Mouse (Mus musculus): ENCODE results near the gene Mfsd13b. TPM values are rescaled to one million over a fixed set of nuclear protein-coding genes. Genes with fewer than 3 reads are reported as not detected.

Mfsd13b gene
- total and polyA plus RNA-seq, 2 experiments from 2014 or later: 0.33 TPM; not detected in 1

GRCm38 (mm10) chr7:120974001-120974400 is 8.3 kb upstream of the Mfsd13b start:
- no peaks in the 10 kb centered on the region for H3K9me3 ChIP-seq (replicated peaks; ENCODE audit: control insufficient read depth, low read length)
- no peak overlapping the region; the same call in 1 of the 2 replicates for H3K27ac ChIP-seq (ENCODE audit: low read depth)
- H3K27me3 ChIP-seq (ENCODE audit: control insufficient read depth, insufficient read depth, low read length): no peaks in the 10 kb centered on the region
- no peak for TF ChIP-seq CTCF (IDR thresholded peaks at IDR 0.05; ENCODE audit: low read depth)
- TF ChIP-seq EP300 (IDR thresholded peaks at IDR 0.05; ENCODE audit: low read depth): no peak
- H3K36me3 ChIP-seq (replicated peaks; ENCODE audit: control insufficient read depth, insufficient read depth, low read length): 0 out of 2 replicates have a peak, but pooled peaks cover 1% of the 10 kb centered on the region
- H3K4me3 ChIP-seq (ENCODE audit: low read depth, low read length): no peak overlapping the region
- DNase-seq (ENCODE audit: low spot score) (no peak), ATAC-seq (ENCODE audit: insufficient read depth, low read depth) (no peak)
- 57% methylated on average over 3 of the region's 3 CpGs for WGBS
- peaks cover 3% of the 10 kb centered on the region; the same call in 1 of the 2 replicates for H3K4me1 ChIP-seq (ENCODE audit: control insufficient read depth, insufficient read depth)
- H3K9ac ChIP-seq (replicated peaks; ENCODE audit: low read depth, low read length): no peak overlapping the region
- H3K4me2 ChIP-seq (ENCODE audit: low read depth, low read length): peak overlapping the region; percentile 6; the same call in 1 of the 2 replicates

- Histone ChIP-seq H3K9me3 (replicated peaks; ENCODE audit: control insufficient read depth, low read length) (no peaks in the 10 kb centered on the region), H3K27ac (ENCODE audit: low read depth) (peak overlapping the region; percentile 80), H3K36me3 (replicated peaks; ENCODE audit: control insufficient read depth, insufficient read depth, low read length) (no peaks in the 10 kb centered on the region), H3K4me1 (ENCODE audit: control insufficient read depth, insufficient read depth) (peaks cover 3% of the 10 kb centered on the region; the same call in 1 of the 2 replicates), H3K4me2 (ENCODE audit: low read depth, low read length) (no peak overlapping the region), H3K27me3 (ENCODE audit: control insufficient read depth, insufficient read depth, low read length) (no peaks in the 10 kb centered on the region), H3K4me3 (ENCODE audit: low read depth, low read length) (no peak overlapping the region), H3K9ac (replicated peaks; ENCODE audit: low read depth, low read length) (no peak overlapping the region)
- DNase-seq (ENCODE audit: low spot score): peak; percentile 56
- peak; percentile 58 for ATAC-seq (ENCODE audit: insufficient read depth, low read depth)
- no peak for TF ChIP-seq EP300 (IDR thresholded peaks at IDR 0.05; ENCODE audit: low read depth)
- TF ChIP-seq CTCF (IDR thresholded peaks at IDR 0.05; ENCODE audit: low read depth): no peak
- WGBS: 37% methylated on average over 7 of the region's 7 CpGs
Measured at GRCm38 (mm10) chr7:120977063-120977462, 5.2 kb upstream of the Mfsd13b start.

GRCm38 (mm10) chr7:120980041-120980440 is 2.3 kb upstream of the Mfsd13b start:
- no peak for ATAC-seq (ENCODE audit: insufficient read depth, low read depth)
- no peak overlapping the region; the same call in 1 of the 2 replicates for H3K4me2 ChIP-seq (ENCODE audit: low read depth, low read length)
- WGBS: 62% methylated on average over 4 of the region's 4 CpGs
- no peak overlapping the region for H3K4me3 ChIP-seq (ENCODE audit: low read depth, low read length)
- H3K9me3 ChIP-seq (replicated peaks; ENCODE audit: control insufficient read depth, low read length): no peaks in the 10 kb centered on the region
- H3K9ac ChIP-seq (replicated peaks; ENCODE audit: low read depth, low read length): no peak overlapping the region
- TF ChIP-seq CTCF (IDR thresholded peaks at IDR 0.05; ENCODE audit: low read depth) (no peak), EP300 (IDR thresholded peaks at IDR 0.05; ENCODE audit: low read depth) (no peak)
- H3K27me3 ChIP-seq (ENCODE audit: control insufficient read depth, insufficient read depth, low read length): no peaks in the 10 kb centered on the region
- no peaks in the 10 kb centered on the region for H3K4me1 ChIP-seq (ENCODE audit: control insufficient read depth, insufficient read depth)
- no peaks in the 10 kb centered on the region for H3K36me3 ChIP-seq (replicated peaks; ENCODE audit: control insufficient read depth, insufficient read depth, low read length)
- H3K27ac ChIP-seq (ENCODE audit: low read depth): no peak overlapping the region
- DNase-seq (ENCODE audit: low spot score): no peak

- H3K27me3 ChIP-seq (ENCODE audit: control insufficient read depth, insufficient read depth, low read length): no peaks in the 10 kb centered on the region
- H3K27ac ChIP-seq (ENCODE audit: low read depth): peak overlapping the region; percentile 67; the same call in 1 of the 2 replicates
- ATAC-seq (ENCODE audit: insufficient read depth, low read depth) (peak; percentile 18), DNase-seq (ENCODE audit: low spot score) (peak; percentile 18)
- peak overlapping the region; percentile 90 for H3K4me2 ChIP-seq (ENCODE audit: low read depth, low read length)
- TF ChIP-seq CTCF (IDR thresholded peaks at IDR 0.05; ENCODE audit: low read depth): no peak
- TF ChIP-seq EP300 (IDR thresholded peaks at IDR 0.05; ENCODE audit: low read depth): no peak
- no peaks in the 10 kb centered on the region for H3K36me3 ChIP-seq (replicated peaks; ENCODE audit: control insufficient read depth, insufficient read depth, low read length)
- H3K9me3 ChIP-seq (replicated peaks; ENCODE audit: control insufficient read depth, low read length): no peaks in the 10 kb centered on the region
- H3K9ac ChIP-seq (replicated peaks; ENCODE audit: low read depth, low read length): peak overlapping the region; percentile 73
- H3K4me3 ChIP-seq (ENCODE audit: low read depth, low read length): peak overlapping the region; percentile 97
- WGBS: 5% methylated on average over 38 of the region's 39 CpGs
- H3K4me1 ChIP-seq (ENCODE audit: control insufficient read depth, insufficient read depth): no peaks in the 10 kb centered on the region
Measured at GRCm38 (mm10) chr7:120980931-120981924, 1.1 kb upstream of the Mfsd13b start.

GRCm38 (mm10) chr7:120982968-120983367 is 659 bp downstream of the Mfsd13b start:
- Histone ChIP-seq H3K4me2 (ENCODE audit: low read depth, low read length) (peak overlapping the region; percentile 90), H3K4me1 (ENCODE audit: control insufficient read depth, insufficient read depth) (no peaks in the 10 kb centered on the region), H3K27ac (ENCODE audit: low read depth) (peak overlapping the region; percentile 83), H3K36me3 (replicated peaks; ENCODE audit: control insufficient read depth, insufficient read depth, low read length) (no peaks in the 10 kb centered on the region), H3K4me3 (ENCODE audit: low read depth, low read length) (peak overlapping the region; percentile 97), H3K27me3 (ENCODE audit: control insufficient read depth, insufficient read depth, low read length) (no peaks in the 10 kb centered on the region), H3K9me3 (replicated peaks; ENCODE audit: control insufficient read depth, low read length) (no peaks in the 10 kb centered on the region), H3K9ac (replicated peaks; ENCODE audit: low read depth, low read length) (peak overlapping the region; percentile 73)
- DNase-seq (ENCODE audit: low spot score) (no peak), ATAC-seq (ENCODE audit: insufficient read depth, low read depth) (no peak)
- 4% methylated on average over 7 of the region's 7 CpGs for WGBS
- TF ChIP-seq CTCF (IDR thresholded peaks at IDR 0.05; ENCODE audit: low read depth) (no peak), EP300 (IDR thresholded peaks at IDR 0.05; ENCODE audit: low read depth) (no peak)

Data from heart, postnatal 0 days (tissue).